Mouse (Mus musculus) limb, embryonic 11.5 days (tissue): ENCODE data around the gene Pomp. TPM values are rescaled to one million over a fixed set of nuclear protein-coding genes. Genes with fewer than 3 reads are reported as not detected.

Experiments used
- ATAC-seq: fragments of 200-750 bp; cut with Nextera tagmentation; 2 replicates; pipeline ENCODE4 v1.8.0; 2017; ENCODE audit warnings: low read depth; ENCODE audit not compliant: insufficient number of reproducible peaks, low FRiP score, low TSS enrichment
- DNase-seq: peaks from one replicate; pipeline ENCODE4 v3.0.0-alpha.2; 2015; ENCODE audit warnings: low spot score
- H3K27ac ChIP-seq: fragments of 300-500 bp; sonication (generic); replicated peaks from 2 replicates; pipeline ENCODE4 v1.5.1; 2014; ENCODE audit warnings: low read depth, mild to moderate bottlenecking, low read length
- H3K27me3 ChIP-seq: fragments of 300-500 bp; sonication (generic); 2 replicates; pipeline ENCODE4 v1.6.1; 2014; ENCODE audit warnings: mild to moderate bottlenecking, low read length, mixed read lengths; ENCODE audit not compliant: control insufficient read depth, insufficient read depth
- H3K36me3 ChIP-seq: fragments of 300-500 bp; sonication (generic); 2 replicates; pipeline ENCODE4 v1.6.1; 2014; ENCODE audit warnings: mild to moderate bottlenecking, low read length, moderate library complexity, mixed read lengths; ENCODE audit not compliant: control insufficient read depth, insufficient read depth
- H3K4me1 ChIP-seq: fragments of 300-500 bp; sonication (generic); 2 replicates; pipeline ENCODE4 v1.6.1; 2014; ENCODE audit warnings: low read length, mixed read lengths; ENCODE audit not compliant: control insufficient read depth, insufficient read depth
- H3K4me2 ChIP-seq: fragments of 300-500 bp; sonication (generic); 2 replicates; pipeline ENCODE4 v1.6.1; 2014; ENCODE audit warnings: low read depth, mild to moderate bottlenecking, moderate library complexity; ENCODE audit not compliant: severe bottlenecking
- H3K4me3 ChIP-seq: fragments of 300-500 bp; sonication (generic); 2 replicates; pipeline ENCODE4 v1.5.1; 2014; ENCODE audit warnings: low read depth, low read length
- H3K9ac ChIP-seq: fragments of 300-500 bp; sonication (generic); 2 replicates; pipeline ENCODE4 v1.6.1; 2014; ENCODE audit warnings: mild to moderate bottlenecking, low read length
- H3K9me3 ChIP-seq: fragments of 300-500 bp; sonication (generic); 2 replicates; pipeline ENCODE4 v1.6.1; 2016; ENCODE audit warnings: low read length; ENCODE audit not compliant: control insufficient read depth
- WGBS: fragments of 180-500 bp; shearing (Covaris S2); extraction: QIAGEN DNeasy Blood & Tissue Kit; methylation state at CpG from one replicate; pipeline ENCODE4 v1.1.7; 2014; 5-methylcytosine and 5-hydroxymethylcytosine counted together
- polyA plus RNA-seq: library from polyadenylated mRNA; unstranded; fragments of >200 nt; fragmentation: Nextera tagmentation; extraction: Ambion mirVana; gene quantifications from 2 replicates; pipeline ENCODE4 v1.2.1, GENCODE M21; 2014

Pomp gene
- polyA plus RNA-seq, 1 experiment from 2014 or later, result 518 TPM

GRCm38 (mm10) chr5:147824021-147824605 lies 36.1 kb upstream of the Pomp start:
- 83% methylated on average over 13 of the region's 13 CpGs for WGBS

GRCm38 (mm10) chr5:147825375-147825969 lies 34.8 kb upstream of the Pomp start:
- Histone ChIP-seq H3K9ac (no peak overlapping the region), H3K27me3 (no peaks in the 10 kb centered on the region), H3K9me3 (no peaks in the 10 kb centered on the region), H3K4me1 (no peaks in the 10 kb centered on the region), H3K27ac (no peak overlapping the region), H3K4me3 (no peak overlapping the region), H3K36me3 (no peaks in the 10 kb centered on the region), H3K4me2 (no peak overlapping the region)
- 48% methylated on average over 22 of the region's 22 CpGs for WGBS
- ATAC-seq (no peak), DNase-seq (no peak)

More at GRCm38 (mm10) chr5:147824021-147824605, 36.1 kb upstream of the Pomp start:
- DNase-seq, result no peak
- H3K4me3 ChIP-seq, result no peak overlapping the region
- no peaks in the 10 kb centered on the region for H3K9me3 ChIP-seq
- H3K36me3 ChIP-seq, result no peaks in the 10 kb centered on the region
- H3K4me1 ChIP-seq, result no peaks in the 10 kb centered on the region
- no peak overlapping the region for H3K27ac ChIP-seq
- H3K9ac ChIP-seq, result no peak overlapping the region
- no peak for ATAC-seq
- no peaks in the 10 kb centered on the region for H3K27me3 ChIP-seq
- no peak overlapping the region for H3K4me2 ChIP-seq

- ATAC-seq (no peak), DNase-seq (no peak)
- Histone ChIP-seq H3K27ac (no peak overlapping the region), H3K9ac (no peak overlapping the region), H3K27me3 (no peaks in the 10 kb centered on the region), H3K9me3 (no peaks in the 10 kb centered on the region), H3K36me3 (no peaks in the 10 kb centered on the region), H3K4me2 (no peak overlapping the region), H3K4me1 (no peaks in the 10 kb centered on the region), H3K4me3 (no peak overlapping the region)
- 69% methylated on average over 9 of the region's 9 CpGs for WGBS
These were observed 34.2 kb upstream of the Pomp start for GRCm38 (mm10) chr5:147826091-147826490.

GRCm38 (mm10) chr5:147826546-147826945 lies 33.7 kb upstream of the Pomp start:
- no peak for DNase-seq
- WGBS, result 62% methylated on average over 5 of the region's 5 CpGs
- no peak overlapping the region for H3K4me2 ChIP-seq
- H3K9ac ChIP-seq, result no peak overlapping the region
- H3K27ac ChIP-seq, result no peak overlapping the region
- H3K4me3 ChIP-seq, result no peak overlapping the region
- H3K27me3 ChIP-seq, result no peaks in the 10 kb centered on the region
- no peaks in the 10 kb centered on the region for H3K36me3 ChIP-seq
- no peaks in the 10 kb centered on the region for H3K9me3 ChIP-seq
- no peaks in the 10 kb centered on the region for H3K4me1 ChIP-seq
- no peak for ATAC-seq

- Histone ChIP-seq H3K4me1 (no peaks in the 10 kb centered on the region), H3K27ac (no peak overlapping the region), H3K36me3 (no peaks in the 10 kb centered on the region), H3K9me3 (no peaks in the 10 kb centered on the region), H3K4me2 (no peak overlapping the region), H3K4me3 (no peak overlapping the region), H3K9ac (no peak overlapping the region), H3K27me3 (no peaks in the 10 kb centered on the region)
- no peak for ATAC-seq
- WGBS, result 78% methylated on average over 8 of the region's 8 CpGs
- DNase-seq, result no peak
These were observed 31.4 kb upstream of the Pomp start for GRCm38 (mm10) chr5:147828846-147829245.

GRCm38 (mm10) chr5:147832842-147833241 lies 27.4 kb upstream of the Pomp start:
- WGBS, result 61% methylated on average over 14 of the region's 14 CpGs
- DNase-seq, result no peak
- Histone ChIP-seq H3K4me2 (no peak overlapping the region), H3K4me1 (no peaks in the 10 kb centered on the region), H3K27ac (no peak overlapping the region), H3K36me3 (no peaks in the 10 kb centered on the region), H3K9me3 (no peaks in the 10 kb centered on the region), H3K27me3 (no peaks in the 10 kb centered on the region), H3K4me3 (no peak overlapping the region), H3K9ac (no peak overlapping the region)
- no peak for ATAC-seq

- no peak overlapping the region for H3K9ac ChIP-seq
- H3K4me3 ChIP-seq, result no peak overlapping the region
- no peak overlapping the region for H3K27ac ChIP-seq
- 6% methylated on average over 17 of the region's 17 CpGs for WGBS
- H3K36me3 ChIP-seq, result no peaks in the 10 kb centered on the region
- H3K9me3 ChIP-seq, result no peaks in the 10 kb centered on the region
- ATAC-seq (no peak), DNase-seq (peak; percentile 39)
- H3K4me1 ChIP-seq, result no peaks in the 10 kb centered on the region
- no peaks in the 10 kb centered on the region for H3K27me3 ChIP-seq
- H3K4me2 ChIP-seq, result 0 out of 2 replicates have a peak overlapping the region, but pooled peaks have one; percentile 21
These were observed 25.3 kb upstream of the Pomp start for GRCm38 (mm10) chr5:147834841-147835500.

- ATAC-seq, result no peak
- Histone ChIP-seq H3K4me2 (no peak overlapping the region), H3K4me1 (no peaks in the 10 kb centered on the region), H3K27ac (no peak overlapping the region), H3K36me3 (no peaks in the 10 kb centered on the region), H3K27me3 (no peaks in the 10 kb centered on the region), H3K4me3 (no peak overlapping the region), H3K9ac (no peak overlapping the region), H3K9me3 (no peaks in the 10 kb centered on the region)
- 70% methylated on average over 12 of the region's 12 CpGs for WGBS
- DNase-seq, result no peak
These were observed 20.8 kb upstream of the Pomp start for GRCm38 (mm10) chr5:147839418-147839817.
